Mouse (Mus musculus) ES-Bruce4 (cell line): ENCODE data around the gene Vmn1r46. TPM values are rescaled to one million over a fixed set of nuclear protein-coding genes. Genes with fewer than 3 reads are reported as not detected.

Experiments
- polyA plus RNA-seq: library from polyadenylated mRNA; stranded (reverse); fragments of >200 nt; gene quantifications from 2 replicates; pipeline ENCODE4 v1.2.4, GENCODE M21; 2011; ENCODE audit warnings: low read depth; ENCODE audit not compliant: missing spikeins, insufficient read depth, insufficient read length

Gene Vmn1r46
- polyA plus RNA-seq, 1 experiment: 0.06 TPM

Other genes starting within 250 kb of the Vmn1r46 start
- not detected in 2 replicates for gene Vmn1r41, start 228.5 kb upstream of the Vmn1r46 start, polyA plus RNA-seq
- gene Vmn1r42, start 92.9 kb upstream of the Vmn1r46 start, polyA plus RNA-seq: not detected in 2 replicates
- not detected in 2 replicates for gene Vmn1r43, start 92.9 kb upstream of the Vmn1r46 start, polyA plus RNA-seq
- gene Vmn1r44, start 85.7 kb upstream of the Vmn1r46 start, polyA plus RNA-seq: not detected in 2 replicates
- not detected in 2 replicates for gene Vmn1r45, start 28.7 kb upstream of the Vmn1r46 start, polyA plus RNA-seq
- not detected in 2 replicates for gene Vmn1r47, start 46.8 kb downstream of the Vmn1r46 start, polyA plus RNA-seq
- gene Vmn1r48, start 67.5 kb downstream of the Vmn1r46 start, polyA plus RNA-seq: not detected in 2 replicates
- gene Vmn1r49, start 109.2 kb downstream of the Vmn1r46 start, polyA plus RNA-seq: not detected in 2 replicates
- not detected in 2 replicates for gene Vmn1r50, start 132.1 kb downstream of the Vmn1r46 start, polyA plus RNA-seq
- not detected in 2 replicates for gene Vmn1r51, start 153.3 kb downstream of the Vmn1r46 start, polyA plus RNA-seq
- not detected in 2 replicates for gene Vmn1r52, start 205.5 kb downstream of the Vmn1r46 start, polyA plus RNA-seq
- not detected in 2 replicates for gene V1ra8, start 233.5 kb downstream of the Vmn1r46 start, polyA plus RNA-seq